Mouse (Mus musculus): Measurements from ENCODE around the gene Gpa33.

GRCm38 (mm10) chr1:166189821-166190220 is 59.8 kb downstream of the Gpa33 start:
- no peak for TF ChIP-seq MAFK (IDR thresholded peaks at IDR 0.05; ENCODE audit: insufficient replicate concordance, low read length)
- no peak for TF ChIP-seq HCFC1 (IDR thresholded peaks at IDR 0.05; ENCODE audit: low read depth, low read length)
- TF ChIP-seq CTCF (conservative IDR thresholded peaks at IDR 0.05 in 1 of 2, IDR thresholded peaks at IDR 0.05 in 1 of 2; ENCODE audit: low read depth in 2 of 2, low read length in 2 of 2), result no peak
- no peak for TF ChIP-seq NELFE (IDR thresholded peaks at IDR 0.05; ENCODE audit: low read depth, low read length)
- no peak for TF ChIP-seq ZNF384 (IDR thresholded peaks at IDR 0.05; ENCODE audit: low read depth, low read length)
- TF ChIP-seq ELF1 (IDR thresholded peaks at IDR 0.05; ENCODE audit: low read depth, low read length), result no peak
- TF ChIP-seq RAD21 (IDR thresholded peaks at IDR 0.05; ENCODE audit: low read depth, low read length), result no peak
- no peak for TF ChIP-seq ZKSCAN1 (IDR thresholded peaks at IDR 0.05; ENCODE audit: borderline replicate concordance, low read depth, low read length)
- TF ChIP-seq MEF2A (IDR thresholded peaks at IDR 0.05; ENCODE audit: borderline replicate concordance, low read depth, low read length), result no peak
- TF ChIP-seq POLR2A (IDR thresholded peaks at IDR 0.05; ENCODE audit: low read depth, low read length), result no peak
- no peak for TF ChIP-seq GABPA (IDR thresholded peaks at IDR 0.05; ENCODE audit: insufficient replicate concordance, low read depth, low read length)
- TF ChIP-seq EP300 (IDR thresholded peaks at IDR 0.05; ENCODE audit: low read length), result no peak
- TF ChIP-seq ZC3H11A (IDR thresholded peaks at IDR 0.05; ENCODE audit: low read depth, low read length), result no peak
- TF ChIP-seq SIN3A (IDR thresholded peaks at IDR 0.05; ENCODE audit: low read length), result no peak

Measured in CH12.LX (cell line).